Mouse (Mus musculus) WW6 (cell line): ENCODE results near the gene Agpat3.

ENCODE experiments used
- DNase-seq: peaks from one replicate; pipeline ENCODE4 v3.0.0-alpha.2; 2013; ENCODE audit warnings: low read depth, low spot score

Agpat3 gene

GRCm38 (mm10) chr10:78259702-78260101, 92.6 kb downstream of the Agpat3 start:
- DNase-seq = no peak

- no peak for DNase-seq
Observed at GRCm38 (mm10) chr10:78259230-78259629, 93.1 kb downstream of the Agpat3 start.

DNA sequence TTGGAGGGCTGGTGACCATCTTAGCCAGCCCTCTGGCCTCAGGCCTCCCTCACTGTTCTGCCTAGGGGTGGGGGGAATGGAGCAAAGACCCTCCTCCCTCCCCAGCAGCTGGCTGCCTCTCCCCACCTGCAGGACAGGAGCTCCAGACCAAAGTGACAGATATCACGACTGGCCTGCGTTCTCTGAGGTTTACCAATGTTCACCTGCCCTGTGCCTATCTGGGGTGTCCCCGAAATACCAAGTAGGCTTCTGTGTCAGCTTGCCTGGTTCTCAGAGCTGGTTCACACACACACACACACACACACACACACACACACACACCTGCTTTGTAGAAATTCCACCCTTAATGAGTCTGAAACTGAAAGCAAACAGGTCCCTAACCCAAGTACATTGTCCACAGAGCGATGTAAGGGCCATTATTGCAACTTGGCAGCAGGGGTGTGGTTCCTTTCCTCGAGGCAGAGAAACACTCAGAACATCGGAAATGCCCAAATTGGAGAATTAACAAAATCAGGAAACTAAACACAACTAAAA, 94.1 kb downstream of the Agpat3 start:
- DNase-seq = no peak

- no peak for DNase-seq
Observed at GRCm38 (mm10) chr10:78255646-78256059, 96.6 kb downstream of the Agpat3 start.

DNA sequence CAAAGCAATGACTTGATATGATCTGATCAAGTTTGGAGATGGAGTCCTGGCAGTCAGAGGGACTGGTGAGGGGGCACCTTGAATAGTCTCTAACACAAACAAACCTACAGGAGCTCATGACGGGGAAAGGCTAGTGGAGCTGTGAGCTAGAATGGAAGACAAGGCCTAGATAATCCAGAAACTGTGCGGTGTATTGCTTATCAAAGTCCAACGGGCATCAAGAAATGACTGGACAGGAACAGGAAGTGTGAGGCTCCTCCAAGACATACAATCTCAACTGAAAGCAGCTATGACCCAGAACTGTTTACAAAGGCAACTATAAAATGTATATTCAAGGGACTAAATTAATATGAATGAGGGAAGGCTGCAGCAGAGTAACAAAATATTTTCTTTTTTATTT, 105.1 kb downstream of the Agpat3 start:
- DNase-seq = no peak

DNA sequence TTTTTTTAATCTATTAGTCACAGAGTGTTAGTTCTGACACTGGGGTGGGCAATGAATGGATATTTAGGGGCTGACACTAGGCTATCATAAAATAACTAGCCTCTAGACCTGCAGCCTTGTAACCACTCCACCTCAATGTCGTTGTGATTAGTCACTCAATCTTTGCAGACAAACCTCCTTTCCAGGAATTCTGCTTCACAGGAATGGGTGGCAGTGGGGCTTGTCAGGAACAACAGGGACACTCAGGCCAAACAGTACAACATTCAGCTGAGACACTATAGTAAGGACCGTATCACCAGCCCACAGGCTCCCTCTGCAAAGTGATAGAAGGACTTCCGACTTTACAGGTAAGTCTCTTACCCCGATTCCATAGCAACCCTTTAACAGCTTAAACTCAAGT, 105.6 kb downstream of the Agpat3 start:
- no peak for DNase-seq

- DNase-seq = no peak
Observed at GRCm38 (mm10) chr10:78245225-78245547, 107.1 kb downstream of the Agpat3 start.

DNA sequence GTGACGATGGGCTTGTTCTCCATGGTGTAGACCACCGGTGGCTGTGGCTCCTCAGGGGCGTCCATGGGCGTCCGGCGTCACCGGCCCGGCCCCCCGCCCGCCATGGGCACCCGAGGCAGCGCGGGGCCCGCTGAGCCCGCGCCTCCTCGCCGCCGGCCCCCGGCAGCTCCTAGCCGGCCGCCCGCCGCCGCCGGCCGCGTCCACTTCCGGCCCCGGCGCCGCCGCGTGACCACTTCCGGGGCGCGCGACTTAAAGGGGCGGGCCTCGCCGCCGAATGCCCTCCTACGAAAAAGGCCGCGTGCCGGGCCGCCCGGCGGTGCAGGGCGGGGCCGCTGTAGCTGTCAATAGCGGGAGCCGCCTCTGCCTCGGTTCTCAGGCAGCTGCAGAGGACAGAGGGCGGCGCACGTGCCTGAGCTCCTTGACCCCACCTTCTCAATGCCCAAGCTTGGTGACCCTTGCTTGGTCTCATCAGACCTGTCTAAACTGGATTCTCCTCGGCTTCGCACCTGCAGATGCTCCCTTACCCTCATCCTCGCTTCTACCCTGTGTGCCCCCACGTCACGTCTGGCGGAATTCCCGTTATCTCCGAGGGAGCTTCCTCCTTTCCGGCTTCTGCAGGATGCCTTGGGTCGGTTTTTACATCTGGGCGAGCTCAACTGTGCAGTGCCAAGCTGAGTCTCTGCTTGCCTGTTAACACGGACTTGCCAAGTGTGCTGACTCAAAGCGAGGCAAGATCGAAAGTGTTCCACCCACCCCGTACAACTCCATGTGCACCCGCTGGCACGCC, 107.7 kb downstream of the Agpat3 start, which contains the start of gene Trappc10:
Trappc10 (minus strand) TSS at position 204 of the 787 bp plus-strand sequence.
- no peak for DNase-seq

DNA sequence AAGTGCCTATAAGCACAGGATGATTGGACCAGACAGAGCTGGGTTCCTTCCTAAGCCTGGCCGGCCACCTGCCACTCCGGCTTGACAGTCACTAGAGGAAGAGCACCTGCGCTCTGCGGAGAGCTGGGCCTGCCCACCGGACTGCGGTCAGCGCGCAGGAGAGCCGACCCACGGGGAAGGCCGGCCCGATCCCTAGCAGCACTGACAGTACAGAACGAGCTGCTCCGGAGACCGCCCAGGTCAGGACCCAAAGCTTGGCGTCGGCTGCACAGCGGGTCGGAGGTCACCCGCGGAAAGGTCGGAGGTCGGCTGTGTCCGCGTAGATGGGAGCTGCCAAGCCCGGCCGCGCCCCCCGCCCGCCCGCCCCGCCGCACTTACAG, 108.2 kb downstream of the Agpat3 start:
- no peak for DNase-seq

GRCm38 (mm10) chr10:78238926-78239325, 113.4 kb downstream of the Agpat3 start:
- DNase-seq = no peak

DNA sequence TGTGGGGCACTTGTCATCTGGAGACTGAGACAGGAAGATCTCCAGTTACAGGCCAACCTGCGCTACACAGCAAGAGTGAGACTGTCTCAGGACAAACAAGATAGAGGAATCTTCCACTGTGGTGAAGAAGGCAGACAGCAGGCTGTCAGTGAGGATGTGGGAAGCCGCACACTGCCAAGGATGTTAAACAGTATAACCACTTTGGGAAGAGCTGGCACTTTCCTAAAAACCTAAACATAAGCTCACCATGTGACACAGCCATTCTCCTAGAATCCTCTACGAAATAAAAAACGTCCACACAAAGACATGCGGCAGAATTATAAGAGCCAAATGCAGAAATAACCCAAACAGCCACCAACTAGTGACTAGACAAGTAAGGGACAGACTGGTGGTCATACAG, 114.0 kb downstream of the Agpat3 start:
- no peak for DNase-seq

GRCm38 (mm10) chr10:78237809-78238208, 114.5 kb downstream of the Agpat3 start:
- no peak for DNase-seq

GRCm38 (mm10) chr10:78236885-78237629, 115.2 kb downstream of the Agpat3 start:
- DNase-seq = no peak

DNA sequence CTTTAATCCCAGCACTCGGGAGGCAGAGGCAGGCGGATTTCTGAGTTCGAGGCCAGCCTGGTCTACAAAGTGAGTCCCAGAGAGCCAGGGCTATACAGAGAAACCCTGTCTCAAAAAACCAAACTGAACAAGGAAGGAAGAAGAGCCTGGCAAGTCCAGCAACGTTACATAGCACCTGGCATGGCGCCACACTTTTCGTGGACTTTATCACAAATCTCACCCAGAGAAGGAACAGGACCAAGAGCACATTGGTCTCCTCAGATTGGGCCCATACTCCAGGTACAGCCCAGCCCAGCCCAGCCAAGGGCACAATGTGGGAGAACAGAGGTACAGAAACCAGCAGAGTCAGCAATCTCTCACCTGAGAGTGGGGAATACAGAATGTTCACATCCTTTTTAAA, 118.5 kb downstream of the Agpat3 start:
- no peak for DNase-seq

GRCm38 (mm10) chr10:78233161-78233560, 119.1 kb downstream of the Agpat3 start:
- DNase-seq = no peak

GRCm38 (mm10) chr10:78232301-78232980, 119.8 kb downstream of the Agpat3 start:
- DNase-seq = no peak

DNA sequence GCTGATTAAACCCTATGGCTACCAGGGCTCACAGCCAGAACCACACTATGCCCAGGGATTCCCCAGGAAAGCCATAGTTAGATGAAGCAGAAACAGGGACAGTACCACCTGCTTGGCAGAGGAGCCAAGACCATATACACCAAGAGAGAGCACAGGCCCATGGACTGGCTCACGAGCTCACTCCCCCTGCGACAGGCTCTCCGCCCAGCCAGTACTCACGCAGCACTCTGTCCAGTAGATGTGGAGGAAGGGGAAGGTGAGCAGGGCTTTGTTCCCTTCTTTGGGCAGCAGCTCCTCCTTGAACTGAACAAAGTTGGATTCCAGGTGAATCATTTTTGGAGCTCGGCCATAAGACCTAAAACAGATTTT, 123.7 kb downstream of the Agpat3 start:
- no peak for DNase-seq

GRCm38 (mm10) chr10:78227875-78228559, 124.3 kb downstream of the Agpat3 start:
- DNase-seq = no peak

DNA sequence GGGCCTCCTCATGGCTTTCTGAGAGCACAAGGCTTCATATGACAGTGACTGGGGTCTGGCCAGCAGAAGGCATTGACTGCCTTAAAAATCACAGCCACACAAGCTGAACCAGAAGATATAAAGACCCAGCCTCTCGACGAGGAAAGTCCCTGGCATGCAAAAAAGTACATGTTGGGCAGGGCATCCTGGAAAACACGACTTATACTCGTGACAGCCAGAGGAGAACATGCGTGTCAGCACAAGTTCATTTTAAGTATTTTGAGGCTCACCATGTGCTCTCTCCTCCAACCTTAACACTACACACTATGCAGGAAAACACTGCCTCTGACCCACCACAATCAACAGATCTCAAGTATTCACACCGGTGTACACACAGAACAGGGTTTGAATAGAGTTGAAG, 128.2 kb downstream of the Agpat3 start:
- no peak for DNase-seq

DNA sequence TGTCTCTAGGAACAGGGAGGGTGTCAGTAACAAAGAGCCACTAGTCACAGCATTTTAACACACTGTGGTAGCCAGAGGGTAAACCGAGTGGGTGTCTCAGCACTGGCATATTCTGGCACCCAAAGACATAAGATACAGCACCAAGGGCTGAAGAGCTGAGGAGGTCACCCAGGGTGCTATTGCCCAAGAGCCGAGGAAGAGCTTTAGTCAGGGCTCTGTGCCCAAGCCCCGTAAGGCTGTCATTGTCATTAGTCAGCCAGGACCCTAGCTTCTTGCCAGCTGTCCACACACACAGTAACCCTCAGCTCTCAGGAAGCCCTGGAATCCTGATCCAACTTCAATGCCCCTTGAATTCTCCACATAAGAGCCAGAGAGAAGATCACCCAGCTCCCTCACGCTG, 129.4 kb downstream of the Agpat3 start:
- DNase-seq = no peak

DNA sequence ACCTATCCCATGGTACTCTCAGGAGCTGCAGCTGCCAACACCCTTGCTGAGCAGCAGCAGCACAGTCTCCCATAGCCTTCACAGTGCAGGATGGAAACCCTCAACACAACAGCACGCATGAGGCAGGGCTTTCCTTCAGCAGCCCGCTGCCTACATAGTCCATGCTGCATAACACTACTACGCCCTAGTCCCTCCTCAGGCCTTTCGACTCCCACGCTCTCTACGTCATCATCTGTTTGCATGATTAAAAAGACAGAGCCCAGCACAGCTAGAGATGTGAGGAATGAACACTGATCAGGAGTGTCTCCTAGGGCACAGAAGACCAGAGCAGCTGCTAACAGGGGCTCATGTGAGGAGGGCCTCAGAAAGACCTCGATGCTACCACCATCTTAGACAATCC, 131.0 kb downstream of the Agpat3 start:
- DNase-seq = no peak

DNA sequence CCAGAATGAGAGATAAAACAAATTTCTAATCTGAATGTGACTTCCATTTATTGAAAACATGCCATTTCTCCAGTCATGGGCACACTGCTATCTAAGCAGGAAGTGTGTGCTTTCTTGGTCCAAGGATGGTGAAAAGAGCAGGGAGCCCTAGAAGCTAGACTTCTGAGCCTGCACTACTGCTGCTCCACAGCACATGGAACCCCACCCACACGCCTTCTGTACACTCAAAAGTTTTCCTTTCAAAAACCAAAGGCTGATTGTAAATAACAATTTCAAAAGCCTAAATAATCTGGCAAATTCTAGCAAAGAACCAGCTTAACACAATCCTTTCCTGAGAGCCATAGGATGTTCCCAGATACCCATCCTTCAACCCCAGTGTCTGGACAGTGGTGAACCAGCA, 132.8 kb downstream of the Agpat3 start:
- DNase-seq = no peak
